Mouse (Mus musculus): Measurements from ENCODE around the gene Olfml2b.

GRCm38 (mm10) chr1:170622934-170623333 lies 21.4 kb upstream of the Olfml2b start:
- TF ChIP-seq CTCF (IDR thresholded peaks at IDR 0.05; ENCODE audit: control insufficient read depth, insufficient read depth, insufficient read length) (no peak), CEBPB (IDR thresholded peaks at IDR 0.05; ENCODE audit: low read depth) (no peak), MYOG (IDR thresholded peaks at IDR 0.05; ENCODE audit: control insufficient read depth, extremely low read depth, insufficient read length) (no peak)
